Mouse (Mus musculus): Measurements from ENCODE around the gene Mmp24.
"Not testable (repeated sequence)": the region's sequence is repeated elsewhere in the genome, so short reads cannot be mapped to it uniquely, and the experiment has no call there.

Gene Mmp24

DNA sequence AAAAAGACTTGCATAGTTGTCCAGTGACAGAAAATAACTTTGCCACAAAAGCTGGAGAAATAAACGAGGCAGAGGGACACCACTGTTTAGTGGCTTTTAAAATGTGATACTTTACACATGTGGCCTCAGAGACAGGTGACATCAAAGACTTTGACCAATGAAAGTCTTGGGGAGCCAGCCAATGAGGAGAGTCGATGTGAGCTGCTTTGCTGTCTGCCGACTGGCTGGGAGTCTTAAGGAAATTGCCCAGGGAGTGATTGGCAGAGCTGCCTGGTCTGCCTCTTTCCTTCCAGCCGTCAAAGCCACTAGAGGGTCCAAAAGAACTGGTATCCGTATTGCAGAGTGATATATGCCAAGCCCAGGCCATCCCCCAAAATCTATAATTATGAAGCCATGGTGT is 39.7 kb downstream of the Mmp24 start:
- DNase-seq (ENCODE audit: extremely low spot score) = no peak

DNA sequence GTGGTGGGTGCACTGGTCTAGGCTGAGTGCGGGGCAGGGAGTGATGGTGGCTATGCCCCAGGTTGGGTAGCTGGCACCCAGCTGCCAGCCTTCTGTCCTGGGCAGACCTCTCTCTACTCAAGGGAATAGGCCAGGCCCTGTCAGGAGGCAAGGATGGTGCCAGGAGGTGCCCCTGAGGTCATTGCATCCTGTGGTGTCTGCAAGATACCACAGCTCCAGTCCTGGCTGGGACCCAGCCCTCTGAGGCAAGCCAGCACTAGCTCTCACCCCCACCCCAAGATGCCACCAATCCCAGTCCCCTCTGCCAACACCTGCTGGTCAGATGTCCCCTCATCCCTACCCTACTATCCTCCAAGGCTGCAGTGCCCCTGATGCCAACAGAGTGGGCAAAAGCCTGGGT is 41.0 kb downstream of the Mmp24 start:
- no peak for DNase-seq (ENCODE audit: extremely low spot score)

DNA sequence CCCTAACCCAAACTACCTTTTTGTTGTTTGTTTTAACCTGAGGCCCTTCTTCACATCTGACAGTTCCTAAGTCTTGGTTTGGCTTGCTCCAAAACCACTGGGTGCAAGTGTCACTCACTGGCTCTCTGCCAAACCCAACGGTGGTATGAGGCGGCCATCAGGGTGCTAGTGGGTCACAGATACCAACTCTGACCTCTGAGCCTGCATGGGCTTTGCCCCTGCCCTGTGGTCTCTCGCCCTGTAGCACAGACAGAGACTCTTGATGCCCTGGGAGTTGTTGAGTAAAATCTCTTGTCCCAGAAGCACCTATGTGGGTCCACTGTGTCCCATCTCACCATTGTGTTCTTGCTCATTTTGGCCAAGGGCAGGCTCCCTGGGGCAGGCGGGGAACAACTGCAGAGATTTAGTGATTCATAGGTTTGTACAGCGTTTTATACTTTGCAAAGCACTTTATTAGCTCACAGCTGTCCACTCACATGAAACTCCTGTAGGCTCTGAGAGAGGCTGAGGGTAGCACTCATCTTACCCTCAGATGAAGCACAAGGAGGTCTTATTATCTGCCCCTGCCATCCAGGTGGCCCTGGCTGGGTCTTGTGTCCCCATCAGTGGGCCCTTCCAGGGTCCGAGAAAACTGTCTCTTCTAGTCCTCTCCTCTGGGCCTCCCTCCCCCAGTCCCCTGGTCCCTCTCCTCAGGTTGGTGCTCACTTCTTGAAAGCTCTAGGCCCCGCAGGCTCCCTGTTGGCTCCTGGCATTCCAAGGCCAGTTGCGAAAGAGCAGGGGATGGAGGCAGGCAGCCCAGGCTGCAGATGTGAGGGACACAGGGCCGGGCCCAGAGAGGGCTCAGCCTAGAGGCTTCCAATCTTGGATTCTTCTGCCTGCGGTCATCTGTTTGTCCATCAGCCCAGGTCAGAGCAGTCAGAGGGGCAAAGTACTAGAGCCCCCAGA is 42.4 kb downstream of the Mmp24 start:
- DNase-seq (ENCODE audit: extremely low spot score) = no peak

DNA sequence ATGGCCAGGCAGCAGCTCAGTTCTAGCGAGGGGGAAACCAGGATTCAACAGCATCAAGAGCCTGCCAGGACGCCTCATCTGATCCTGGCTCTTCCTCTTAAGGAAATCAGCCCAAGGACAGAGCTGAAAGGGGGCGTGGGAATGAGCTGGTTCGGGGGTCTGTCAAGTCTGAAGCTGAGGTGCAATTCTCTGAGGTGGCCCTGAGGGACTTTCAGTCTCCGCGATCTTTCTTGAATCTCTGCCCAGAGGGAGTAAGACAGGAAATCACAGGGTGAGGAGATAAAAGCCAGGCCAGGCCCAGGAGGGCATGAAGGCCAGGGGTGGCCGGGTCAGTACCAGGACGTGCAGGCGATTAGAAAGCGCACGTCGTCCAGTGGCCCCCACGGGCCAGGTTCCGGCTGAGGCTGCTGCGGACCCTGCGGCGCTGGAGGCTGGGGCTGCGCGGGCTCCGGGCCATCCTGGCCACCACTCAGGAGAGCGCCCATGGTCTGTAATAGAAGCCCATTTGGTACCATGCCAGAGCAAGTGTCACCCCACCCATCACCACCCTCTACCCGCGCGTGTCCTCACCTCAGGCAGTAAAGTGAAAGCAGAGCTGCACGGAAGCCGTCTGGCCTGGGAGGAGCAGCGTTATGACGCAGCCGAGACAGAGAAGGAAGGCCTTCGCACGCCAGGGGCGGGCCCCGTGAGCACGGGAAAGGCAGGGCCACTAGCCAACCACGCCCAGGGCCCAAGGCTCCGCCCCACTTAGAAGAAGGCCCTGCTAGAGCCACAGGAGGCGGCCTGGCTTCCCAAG is 43.7 kb downstream of the Mmp24 start:
- peak; percentile 91 for DNase-seq (ENCODE audit: extremely low spot score)

DNA sequence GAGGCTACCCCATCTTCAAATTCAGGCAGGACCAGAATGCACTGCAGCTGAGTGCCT is 44.1 kb downstream of the Mmp24 start, which contains the start of gene BC029722:
Gene BC029722, minus strand, starts transcription at position 35 of the 57 bp plus-strand sequence.
- DNase-seq (ENCODE audit: extremely low spot score) = no peak

DNA sequence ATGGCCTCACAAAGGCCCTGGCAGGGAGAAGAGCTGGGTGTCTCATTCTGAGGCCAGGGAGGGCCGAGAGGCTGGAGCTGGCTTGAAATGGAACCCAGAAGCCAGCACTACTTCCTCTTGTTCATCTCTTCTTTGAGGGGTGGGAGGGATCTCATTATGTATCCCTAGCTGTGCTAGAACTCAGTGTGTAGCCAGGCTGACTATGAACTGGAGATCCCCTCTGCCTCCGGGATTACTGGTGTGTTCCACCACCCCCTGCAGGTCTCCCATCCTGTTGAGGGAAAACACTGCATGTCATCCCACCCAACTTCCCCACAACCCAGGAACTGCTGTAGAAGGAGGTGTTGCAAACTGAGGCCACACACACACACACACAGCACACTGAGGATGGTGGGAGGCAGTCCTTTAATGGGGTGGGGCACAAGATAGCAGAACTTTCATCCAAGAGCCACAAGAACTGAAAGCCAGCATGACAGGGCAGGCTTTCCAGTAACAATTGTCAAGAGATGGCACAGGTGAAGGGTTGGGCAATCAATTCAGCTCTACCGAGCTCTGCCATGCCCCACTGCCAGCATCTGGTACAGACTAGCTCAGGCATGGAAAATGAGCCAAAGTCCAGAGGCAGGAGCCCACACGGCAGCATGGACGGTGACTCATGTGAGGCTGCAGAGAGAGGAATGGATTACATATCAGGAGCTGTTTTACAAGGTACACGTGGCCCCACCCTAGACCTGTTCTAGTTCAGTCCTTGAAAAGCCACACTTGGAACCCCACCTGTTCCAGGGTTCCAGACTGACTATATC is 44.5 kb downstream of the Mmp24 start:
- no peak for DNase-seq (ENCODE audit: extremely low spot score)

DNA sequence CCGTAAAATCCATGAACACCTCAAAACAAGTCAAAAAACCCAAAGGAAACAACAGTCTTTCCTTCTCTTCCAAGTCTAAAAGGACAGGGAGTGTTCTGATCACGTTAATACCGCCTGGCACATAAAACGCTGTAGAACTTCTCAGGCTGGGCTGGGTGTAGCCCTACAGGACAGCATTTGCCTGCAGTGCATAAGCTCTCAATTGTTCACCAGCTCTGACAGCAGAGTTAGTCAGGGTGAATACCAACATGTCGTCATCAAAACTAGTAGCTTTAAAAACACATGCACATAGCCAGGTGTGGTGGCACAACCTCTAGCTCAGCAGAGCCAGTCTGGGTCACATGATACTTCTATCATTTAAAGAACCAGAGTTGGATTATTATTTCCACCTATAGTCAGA is 45.6 kb downstream of the Mmp24 start:
- DNase-seq (ENCODE audit: extremely low spot score) = no peak

DNA sequence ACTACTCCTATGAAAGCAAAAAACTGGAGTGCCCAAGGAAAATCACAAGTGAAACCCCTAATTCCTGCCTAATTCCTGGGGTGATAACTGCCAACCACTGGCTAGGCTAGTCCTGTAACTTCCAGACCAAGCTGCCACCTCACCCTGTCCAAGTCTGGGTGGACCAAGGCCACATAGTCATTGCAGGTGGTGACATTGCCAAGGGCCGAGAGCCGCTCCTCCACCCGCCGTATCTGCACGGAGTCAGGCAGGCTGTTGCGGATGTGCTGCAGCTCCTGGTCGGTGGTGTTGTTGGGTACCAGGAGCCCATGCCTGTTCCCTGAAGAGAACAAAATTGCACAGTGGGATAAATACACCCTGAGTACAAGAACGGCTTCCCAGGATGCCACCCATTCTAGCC is 48.6 kb downstream of the Mmp24 start:
- no peak for DNase-seq (ENCODE audit: extremely low spot score)

DNA sequence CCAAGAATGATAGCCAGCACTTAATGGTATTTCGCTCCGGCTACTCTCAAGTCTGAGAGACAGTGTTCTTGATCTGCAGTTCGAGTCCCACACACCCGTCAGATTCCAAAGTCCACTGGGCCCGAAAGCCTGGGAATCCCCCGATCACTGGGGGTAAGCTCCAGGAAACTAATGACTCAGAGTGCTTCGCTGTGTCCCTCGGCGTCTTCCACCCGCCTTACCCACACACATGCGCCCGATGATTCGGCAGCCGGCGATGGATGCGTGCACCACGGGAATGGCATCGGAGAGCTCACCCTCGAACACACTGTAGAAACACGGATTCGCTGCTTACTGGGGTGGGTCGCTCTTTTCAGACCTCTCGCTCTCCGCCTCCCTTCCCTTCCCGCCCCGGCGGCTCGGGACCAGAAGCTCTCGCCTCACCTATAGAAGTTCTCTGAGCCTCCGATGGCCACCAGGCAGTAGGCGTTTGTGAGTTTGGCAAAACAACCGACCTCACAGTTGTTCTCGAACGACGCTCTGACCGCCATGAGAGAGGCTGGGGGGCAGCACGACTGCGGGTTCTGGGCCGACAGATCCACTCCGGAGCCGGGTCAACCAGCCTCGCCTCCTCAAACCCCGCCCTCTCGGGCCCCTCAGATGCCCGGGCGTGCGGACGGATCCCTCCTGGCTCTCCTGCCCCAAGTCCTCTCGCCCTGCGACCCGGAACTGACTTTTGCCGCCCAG is 50.9 kb downstream of the Mmp24 start:
- DNase-seq (ENCODE audit: extremely low spot score) = no peak

DNA sequence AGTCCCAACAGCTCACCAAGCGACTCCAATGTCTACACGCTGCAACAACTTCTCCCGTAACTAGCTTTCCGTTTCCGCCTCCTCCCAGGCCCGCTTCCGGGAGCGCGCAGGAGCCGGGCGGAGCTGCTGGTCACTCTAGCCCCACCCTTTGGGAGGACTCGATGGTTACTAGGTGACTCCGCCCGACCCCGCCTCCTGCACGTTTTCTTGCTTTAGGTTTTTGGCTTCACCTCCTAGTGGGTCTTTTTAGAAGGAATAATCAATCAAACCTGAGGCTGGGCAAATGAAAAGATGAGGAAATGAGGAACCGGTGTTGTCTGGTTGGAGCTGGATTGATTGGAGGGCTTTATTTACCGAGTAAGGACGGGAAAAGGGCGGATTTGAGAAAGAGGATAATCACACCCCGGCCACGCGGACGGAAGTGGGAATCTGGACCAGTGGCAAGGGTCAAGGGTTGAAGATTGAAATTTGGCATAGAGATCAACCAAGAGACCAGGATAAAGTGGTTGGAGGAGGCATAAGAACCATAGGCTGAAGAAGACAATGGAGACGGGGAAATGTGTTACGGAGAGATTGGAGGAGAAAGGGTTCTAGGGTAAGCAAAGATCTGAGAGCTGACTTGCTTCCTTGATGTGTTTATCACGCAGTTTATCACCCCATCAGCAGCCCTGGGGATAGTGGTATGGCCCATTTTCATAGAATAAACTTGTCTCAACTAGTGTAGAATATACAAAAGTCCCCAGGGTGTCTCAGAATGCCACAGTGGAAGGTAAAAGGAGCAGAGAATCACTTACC is 51.7 kb downstream of the Mmp24 start, which contains the start of gene Eif6:
Gene Eif6, minus strand, starts transcription at position 296 of the 795 bp plus-strand sequence.
- DNase-seq (ENCODE audit: extremely low spot score) = peak; percentile 94

DNA sequence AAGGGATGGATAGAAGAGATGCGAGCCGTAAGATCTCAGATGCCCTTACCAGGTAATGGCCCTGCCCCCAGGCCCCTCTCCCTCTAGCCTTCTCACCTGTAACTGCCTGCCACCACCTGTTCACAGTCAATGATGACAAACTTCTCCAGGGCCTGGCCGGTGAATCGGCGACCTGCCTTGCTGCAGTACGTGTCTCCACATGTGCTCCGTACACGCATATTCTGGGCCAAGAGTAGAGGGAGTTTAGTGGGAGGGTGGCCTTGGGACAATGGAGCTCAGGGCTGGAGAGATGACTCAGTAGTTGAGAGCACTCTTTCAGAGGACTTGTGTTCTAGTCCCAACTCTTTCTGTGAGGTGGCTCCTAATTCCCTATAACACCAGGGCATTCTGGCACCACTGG is 55.7 kb downstream of the Mmp24 start:
- no peak for DNase-seq (ENCODE audit: extremely low spot score)

DNA sequence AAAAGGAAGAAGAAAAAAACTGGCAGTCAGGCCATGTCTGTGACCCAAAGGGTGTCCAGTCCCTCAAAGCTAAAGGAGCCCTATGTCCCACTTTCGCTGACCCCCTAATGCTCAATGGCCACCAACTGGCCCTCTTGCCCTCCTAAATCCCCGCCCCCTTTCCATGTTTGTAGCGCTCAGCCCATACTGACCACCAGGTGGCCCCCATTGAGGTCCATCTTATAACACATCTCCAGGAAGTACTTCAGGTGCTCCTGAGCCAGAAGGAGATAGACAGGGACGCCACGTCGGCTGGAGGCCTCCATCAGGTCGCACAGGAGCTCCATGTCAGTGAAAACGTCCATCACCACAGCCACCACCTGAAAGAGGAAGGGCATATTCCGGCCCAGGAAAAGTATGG is 56.2 kb downstream of the Mmp24 start:
- no peak for DNase-seq (ENCODE audit: extremely low spot score)

DNA sequence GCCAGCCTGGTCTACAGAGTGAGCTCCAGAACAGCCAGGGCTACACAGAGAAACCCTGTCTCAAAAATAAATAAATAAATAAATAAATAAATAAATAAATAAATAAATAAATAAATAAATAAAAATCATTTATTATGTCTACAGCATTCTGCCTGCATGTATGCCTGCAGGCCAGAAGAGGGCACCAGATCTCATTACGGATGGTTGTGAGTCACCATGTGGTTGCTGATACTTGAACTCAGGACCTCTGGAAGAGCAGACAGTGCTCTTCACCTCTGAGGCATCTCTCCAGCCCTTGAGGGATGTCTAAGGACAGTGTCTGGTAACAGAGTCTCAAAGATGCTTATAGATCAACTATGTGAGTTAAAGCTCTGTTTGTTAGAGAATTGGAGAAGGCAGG is 56.9 kb downstream of the Mmp24 start:
- not testable (repeated sequence) for DNase-seq (ENCODE audit: extremely low spot score)

DNA sequence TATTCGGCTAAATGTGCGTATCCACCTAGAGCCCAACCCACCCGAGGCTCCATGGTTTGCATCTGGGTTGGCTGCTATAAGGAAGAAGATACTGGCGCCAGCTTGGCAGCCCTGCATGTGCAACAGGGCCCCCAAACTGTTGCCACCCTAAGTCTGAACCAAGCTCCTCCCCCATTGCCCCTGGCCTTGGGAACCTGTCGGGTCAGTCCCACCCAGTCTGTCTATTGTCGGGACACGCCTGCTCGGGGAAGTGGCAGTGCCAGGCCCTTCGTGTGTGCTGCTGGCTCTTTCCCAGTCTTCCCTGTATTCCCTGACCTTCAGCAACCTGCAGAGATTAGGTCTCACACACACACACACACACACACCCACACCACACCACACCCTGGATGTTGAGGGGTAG is 59.6 kb downstream of the Mmp24 start, which contains the start of gene Fam83c:
Gene Fam83c, minus strand, starts transcription at position 123 of the 400 bp plus-strand sequence.
- DNase-seq (ENCODE audit: extremely low spot score) = no peak

DNA sequence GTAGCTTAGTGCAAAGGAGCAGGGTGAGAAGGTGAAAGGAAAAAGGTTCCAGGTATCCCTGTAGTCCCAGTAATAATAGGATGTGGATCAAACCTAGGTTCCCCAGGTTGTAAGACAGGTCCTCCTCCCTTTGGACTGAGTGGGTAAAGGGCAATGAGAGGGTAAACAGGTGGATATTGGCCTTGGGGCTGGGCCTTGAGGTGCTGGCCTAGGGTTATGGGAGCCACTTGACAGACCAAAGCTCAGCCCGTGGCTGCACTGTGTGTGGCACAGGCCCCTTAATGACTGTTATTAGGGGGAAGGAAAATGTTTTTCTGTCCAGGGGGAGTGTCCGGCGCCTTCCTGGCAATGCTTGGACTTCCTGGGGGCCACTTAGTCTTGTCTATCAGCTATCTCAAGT is 62.8 kb downstream of the Mmp24 start:
- no peak for DNase-seq (ENCODE audit: extremely low spot score)

DNA sequence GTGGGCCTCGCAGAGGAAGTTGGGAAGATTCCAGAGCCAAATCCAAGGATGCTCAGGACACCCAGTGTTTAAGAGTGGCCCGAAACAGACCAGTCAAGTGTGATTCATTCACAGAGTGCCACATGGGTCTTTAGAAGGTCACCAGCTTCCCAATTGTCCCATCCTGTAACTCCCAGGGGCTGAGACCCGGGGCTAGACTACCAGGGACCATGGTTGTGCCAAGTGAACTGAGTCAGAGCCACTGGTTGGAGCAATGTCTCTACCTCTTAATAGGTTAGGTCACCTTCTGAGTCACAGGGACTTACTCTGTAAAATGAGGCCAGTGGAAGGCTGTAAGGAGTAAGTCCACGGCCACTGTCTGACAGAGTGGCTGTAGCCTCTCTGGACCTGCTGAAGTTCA is 63.8 kb downstream of the Mmp24 start:
- no peak for DNase-seq (ENCODE audit: extremely low spot score)

DNA sequence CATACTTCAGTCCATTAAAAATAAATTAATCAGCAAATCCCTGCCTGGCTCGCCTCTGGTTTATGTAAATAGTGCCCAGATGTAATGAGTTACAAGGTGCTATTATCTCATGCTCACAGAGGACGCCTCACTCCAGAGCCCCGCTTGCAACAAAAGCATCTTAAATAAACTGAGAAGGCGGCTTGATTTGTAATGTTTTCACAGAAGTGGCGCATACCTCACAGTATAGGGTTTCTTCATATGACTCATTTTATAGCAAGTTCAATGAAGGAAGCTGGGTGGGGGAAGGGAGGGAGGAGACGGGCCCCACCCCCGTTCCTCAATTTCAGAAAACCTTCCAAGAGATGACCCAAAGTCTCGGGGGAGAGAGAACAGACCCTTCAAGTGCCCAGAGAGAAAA is 71.8 kb downstream of the Mmp24 start:
- no peak for DNase-seq (ENCODE audit: extremely low spot score)

DNA sequence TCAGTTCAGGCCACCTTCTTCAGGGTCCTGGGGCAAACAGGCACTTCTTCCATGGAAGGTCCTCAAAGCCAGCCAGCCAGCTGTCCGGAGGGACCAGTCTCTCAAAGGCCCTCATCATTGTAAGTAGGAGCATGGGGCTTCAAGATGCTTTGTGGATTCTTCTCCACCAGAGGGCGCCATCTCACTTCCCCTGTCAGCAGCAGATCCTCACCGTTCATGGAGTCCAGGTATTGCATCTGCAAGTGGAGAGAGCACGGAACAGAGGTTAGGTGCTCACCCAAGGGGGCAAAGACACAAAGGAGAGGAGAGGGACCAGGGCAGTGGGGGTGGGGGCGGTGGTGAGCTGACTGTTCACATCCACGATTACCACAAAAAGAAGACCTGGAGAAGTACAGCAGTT is 73.1 kb downstream of the Mmp24 start:
- peak; percentile 72 for DNase-seq (ENCODE audit: extremely low spot score)

DNA sequence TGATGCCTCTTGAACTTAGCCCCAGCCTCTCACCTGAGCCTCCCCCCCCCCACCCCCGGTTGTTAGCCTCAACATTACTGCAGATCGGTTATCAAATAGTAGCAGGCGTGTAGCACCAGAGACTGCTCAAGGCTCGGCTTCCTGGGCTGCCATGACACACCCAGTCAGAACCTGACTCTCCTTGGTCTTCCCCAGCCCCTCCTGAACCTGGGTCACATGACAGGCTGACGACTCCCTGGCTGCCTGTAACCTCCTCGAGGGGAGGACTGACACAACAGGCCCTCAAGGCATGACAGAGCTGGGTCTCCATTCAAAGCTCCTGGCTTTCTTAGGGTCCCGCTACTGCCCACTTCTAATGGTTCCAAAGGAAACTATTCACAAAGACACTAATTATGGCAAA is 74.3 kb downstream of the Mmp24 start:
- no peak for DNase-seq (ENCODE audit: extremely low spot score)

DNA sequence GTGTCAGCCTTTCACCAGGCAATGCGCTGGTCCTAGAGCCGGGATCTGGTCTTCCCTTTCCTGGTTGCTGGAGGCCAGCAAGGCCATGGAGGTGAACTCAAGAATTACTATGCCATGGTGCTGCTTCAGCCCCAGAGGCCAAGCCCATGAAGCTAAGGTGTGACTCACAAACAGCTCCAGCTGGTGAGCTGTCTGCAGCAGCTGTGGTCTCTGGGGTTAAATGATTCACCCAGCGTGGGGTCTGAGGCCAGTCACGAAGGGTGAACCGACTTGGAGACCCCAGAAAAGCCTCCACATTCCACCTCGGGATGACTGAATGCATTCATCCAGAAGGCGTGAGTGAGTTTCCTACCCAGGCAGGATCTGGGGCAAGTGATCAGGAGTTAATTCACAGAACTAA is 75.0 kb downstream of the Mmp24 start:
- no peak for DNase-seq (ENCODE audit: extremely low spot score)

DNA sequence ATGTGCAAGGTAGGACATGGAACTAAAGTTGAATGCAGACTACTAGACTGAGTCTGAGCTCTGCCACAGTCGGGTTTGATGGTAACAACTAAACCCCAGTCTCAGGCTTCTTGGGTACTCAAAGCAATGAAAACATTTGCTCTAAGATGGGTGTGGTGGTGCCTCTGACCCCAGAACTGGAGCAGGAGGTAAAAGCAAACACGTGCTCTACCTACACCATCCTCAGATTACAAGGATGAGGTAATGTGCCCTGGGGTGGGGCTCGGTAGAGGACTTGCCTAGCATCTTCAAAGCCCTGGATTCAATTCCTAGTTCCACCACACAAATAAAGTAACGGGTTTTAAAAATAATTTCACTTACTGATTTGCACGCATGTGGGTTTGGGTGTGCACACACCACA is 77.4 kb downstream of the Mmp24 start:
- DNase-seq (ENCODE audit: extremely low spot score) = no peak
